ENCODE assay signal across 15 mouse cellular contexts in the genomic region with DNA sequence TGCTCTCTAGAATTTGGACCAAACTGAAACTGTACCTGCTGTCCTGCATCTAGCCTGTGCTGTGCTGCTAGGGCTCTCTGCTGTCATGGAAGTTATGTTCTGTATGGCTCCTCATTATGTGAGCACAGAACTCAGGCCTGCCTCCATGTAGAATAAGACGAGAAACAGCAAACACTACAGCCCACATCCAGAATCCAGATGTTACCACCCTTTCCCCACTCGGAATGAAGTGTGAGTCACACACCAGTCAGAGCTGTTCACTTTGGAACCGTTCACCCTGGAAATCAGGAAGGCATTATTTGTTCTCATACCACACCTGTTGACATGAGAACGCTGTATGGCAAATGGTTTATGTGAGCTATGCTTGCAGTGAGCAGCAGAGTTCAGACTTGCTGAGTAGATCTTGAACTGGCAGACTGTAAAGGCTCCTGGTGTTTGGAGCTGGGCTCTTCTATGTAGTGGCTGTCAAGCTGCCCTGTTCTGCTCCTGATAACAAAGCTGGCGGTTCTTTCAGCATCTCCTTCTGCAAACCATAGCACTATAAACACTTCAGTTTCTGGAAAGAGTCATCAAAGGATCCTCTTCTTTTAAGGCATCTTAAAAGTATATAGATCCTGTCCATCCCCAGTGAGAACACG. TPM values are rescaled to one million over a fixed set of nuclear protein-coding genes. Genes with fewer than 3 reads are reported as not detected.
DNase-seq lines count a peak whose midpoint lies in the region; ATAC-seq and TF ChIP-seq lines count a peak whose summit lies in the region.
"Had no signal": no experiment of that assay in that cellular context is flagged by ENCODE, and none has a peak within 500 bp of the region (broad histone marks: within the 10 kb centered on the region; RNA-seq: fewer than 3 reads in every experiment).

No protein-coding gene starts in this region.

- no peaks in the 10 kb centered on the region for H3K27me3 ChIP-seq in kidney, adult 2 months (replicated peaks; ENCODE audit: control insufficient read depth, insufficient read depth, low read length)
- no peaks in the 10 kb centered on the region for H3K27me3 ChIP-seq in forebrain, embryonic 15.5 days
- H3K27me3 ChIP-seq: embryonic facial prominence, embryonic 15.5 days; midbrain, embryonic 15.5 days had no signal

- no peak overlapping the region for H3K4me3 ChIP-seq in kidney, adult 2 months (ENCODE audit: insufficient read depth, low read depth, low read length)
- H3K4me3 ChIP-seq in forebrain, embryonic 15.5 days = no peak overlapping the region
- H3K4me3 ChIP-seq: embryonic facial prominence, embryonic 15.5 days; midbrain, embryonic 15.5 days had no signal

- H3K9ac ChIP-seq in forebrain, embryonic 15.5 days (replicated peaks) = no peak overlapping the region
- H3K9ac ChIP-seq: embryonic facial prominence, embryonic 15.5 days; midbrain, embryonic 15.5 days had no signal

- H3K36me3 ChIP-seq in kidney, adult 2 months (ENCODE audit: control insufficient read depth, insufficient read depth, low read length) = no peaks in the 10 kb centered on the region
- H3K36me3 ChIP-seq in forebrain, embryonic 15.5 days = no peaks in the 10 kb centered on the region
- H3K36me3 ChIP-seq: embryonic facial prominence, embryonic 15.5 days; midbrain, embryonic 15.5 days had no signal

- peaks cover 24% of the 10 kb centered on the region for H3K4me1 ChIP-seq in kidney, adult 2 months (ENCODE audit: control insufficient read depth, insufficient read depth, low read length)
- H3K4me1 ChIP-seq in forebrain, embryonic 15.5 days = no peaks in the 10 kb centered on the region
- H3K4me1 ChIP-seq: midbrain, embryonic 15.5 days had no signal

- no peaks in the 10 kb centered on the region for H3K9me3 ChIP-seq in forebrain, embryonic 15.5 days
- H3K9me3 ChIP-seq: embryonic facial prominence, embryonic 15.5 days; G1E; midbrain, embryonic 15.5 days had no signal

- peak overlapping the region; percentile 1; the same call in 1 of the 2 replicates for H3K27ac ChIP-seq in kidney, adult 2 months (ENCODE audit: insufficient read depth, low read depth, low read length)
- no peak overlapping the region for H3K27ac ChIP-seq in forebrain, embryonic 15.5 days (replicated peaks)
- H3K27ac ChIP-seq: embryonic facial prominence, embryonic 15.5 days; midbrain, embryonic 15.5 days had no signal

- no peak for TF ChIP-seq CTCF in kidney, adult 2 months (conservative IDR thresholded peaks at IDR 0.05; ENCODE audit: insufficient read depth, insufficient read length, low read depth, low read length)

- H3K4me2 ChIP-seq in forebrain, embryonic 15.5 days (replicated peaks) = no peak overlapping the region
- H3K4me2 ChIP-seq: embryonic facial prominence, embryonic 15.5 days; midbrain, embryonic 15.5 days had no signal

- TF ChIP-seq POLR2A in kidney, adult 2 months (IDR thresholded peaks at IDR 0.05; ENCODE audit: low read depth, low read length) = no peak

- 56% methylated on average over 6 of the region's 6 CpGs for WGBS in kidney, adult 2 months
- WGBS in forebrain, embryonic 15.5 days = 81% methylated on average over 6 of the region's 6 CpGs

- DNase-seq in kidney, adult 2 months = no peak
- DNase-seq in kidney, postnatal 14 days = no peak
- peak; percentile 31 for DNase-seq in adipocyte (ENCODE audit: low spot score)
- DNase-seq in fibroblast of lung, adult 2 months (ENCODE audit: low read depth) = peak; percentile 78
- DNase-seq in cerebellum, postnatal 4 days (ENCODE audit: low spot score in 2 of 2) = no peak
- DNase-seq: adrenal gland, adult 8-10 months; cerebellum, adult 18-20 months; gastrocnemius, postnatal 10 days; spleen, adult 18-20 months; thymus, postnatal 36 days had no signal

- peak; percentile 47 for ATAC-seq in megakaryocyte progenitor cell, adult 5-6 weeks (replicated peaks; ENCODE audit: poor library complexity)
- no peak for ATAC-seq in forebrain, embryonic 15.5 days (replicated peaks)
- ATAC-seq: midbrain, embryonic 15.5 days had no signal

RNA-seq across cellular contexts. Expression of a gene that starts 53.3 kb away (rescaled TPM):
- 3.9 and 4.3 TPM in 2 replicates for polyA plus RNA-seq in kidney, adult 2 months (2012; rRNA removed)
- 24.0 and 26.4 TPM in 2 replicates for total RNA-seq in megakaryocyte progenitor cell, adult 5-6 weeks (2015)
- 10.0 and 12.5 TPM in 2 replicates for total RNA-seq in megakaryocyte progenitor cell, adult 5-6 weeks (2017)
- 30.4 and 30.7 TPM in 2 replicates for polyA plus RNA-seq in forebrain, embryonic 15.5 days (2015; fragmentation: Nextera tagmentation; extraction: Ambion mirVana)

RNA-seq across cellular contexts. Expression of a gene that starts 56.5 kb away (rescaled TPM):
- polyA plus RNA-seq in kidney, adult 2 months (2012; rRNA removed) = 22.8 and 25.0 TPM in 2 replicates
- 10.4 and 15.7 TPM in 2 replicates for total RNA-seq in megakaryocyte progenitor cell, adult 5-6 weeks (2015)
- total RNA-seq in megakaryocyte progenitor cell, adult 5-6 weeks (2017) = 8.8 and 17.4 TPM in 2 replicates
- 38.4 and 42.6 TPM in 2 replicates for polyA plus RNA-seq in forebrain, embryonic 15.5 days (2015; fragmentation: Nextera tagmentation; extraction: Ambion mirVana)

Comparison
In these comparisons a context has a peak if more than half of its experiments do, and no peak if none do; other contexts are left out.
1. DNase-seq: peak in adipocyte (single experiment) and fibroblast of lung, adult 2 months (single experiment); none in kidney, adult 2 months (single experiment), kidney, postnatal 14 days (single experiment) and cerebellum, postnatal 4 days (0 of 2).